Mouse (Mus musculus): ENCODE data around the gene Timm50.

Timm50 gene

GRCm38 (mm10) chr7:28311926-28312543 lies at the start of gene Timm50:
Gene Timm50, minus strand, starts transcription at chr7:28312072.
- DNase-seq (ENCODE audit: low spot score in 2 of 2), result peak; percentile 96 to 98

GRCm38 (mm10) chr7:28360291-28360690 lies 48.4 kb upstream of the Timm50 start:
- DNase-seq (ENCODE audit: low spot score in 2 of 2), result no peak

DNA sequence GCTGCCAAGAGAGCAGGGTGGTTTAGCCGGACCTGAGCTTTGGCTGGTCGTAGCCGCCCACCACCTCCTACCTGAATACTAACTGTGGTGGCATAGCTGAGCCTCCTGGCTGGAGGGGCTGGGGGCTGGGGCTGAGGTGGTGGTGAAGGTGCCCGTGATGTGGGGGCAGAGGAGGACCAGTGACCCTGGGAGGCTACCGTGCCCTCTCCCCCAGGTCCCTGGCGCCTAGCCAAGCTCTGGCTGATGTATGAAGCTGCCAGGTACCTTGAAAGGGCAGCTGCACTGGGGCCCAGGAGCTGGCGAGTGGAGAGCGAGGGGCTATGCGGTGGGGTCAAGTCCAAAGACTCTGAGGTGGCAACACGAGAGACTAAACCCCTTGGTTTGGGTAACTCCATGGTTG lies 48.0 kb upstream of the Timm50 start:
- no peak for DNase-seq (ENCODE audit: low spot score in 2 of 2)

DNA sequence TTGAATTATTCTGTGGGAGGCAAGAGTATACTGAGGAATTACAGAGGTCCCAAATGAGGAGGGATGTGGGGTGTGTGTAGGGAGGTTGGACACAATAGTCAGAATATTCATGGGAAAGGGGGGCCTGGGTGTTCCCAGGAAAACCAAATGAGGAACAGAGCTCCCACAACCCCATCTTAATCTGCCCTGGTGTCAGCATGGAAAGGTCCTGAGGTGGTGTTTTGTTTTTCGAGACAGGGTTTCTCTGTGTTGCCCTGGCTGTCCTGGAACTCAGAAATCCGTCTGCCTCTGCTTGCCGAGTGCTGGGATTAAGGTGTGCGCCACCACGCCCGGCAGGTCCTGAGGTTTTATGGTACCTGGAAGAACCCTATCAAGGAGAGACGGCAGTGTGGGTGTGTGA lies 46.6 kb upstream of the Timm50 start:
- DNase-seq (ENCODE audit: low spot score in 2 of 2), result no peak

GRCm38 (mm10) chr7:28357984-28358383 lies 46.1 kb upstream of the Timm50 start:
- no peak for DNase-seq (ENCODE audit: low spot score in 2 of 2)

- no peak for DNase-seq (ENCODE audit: low spot score in 2 of 2)
These were observed 45.1 kb upstream of the Timm50 start for GRCm38 (mm10) chr7:28356981-28357380.

DNA sequence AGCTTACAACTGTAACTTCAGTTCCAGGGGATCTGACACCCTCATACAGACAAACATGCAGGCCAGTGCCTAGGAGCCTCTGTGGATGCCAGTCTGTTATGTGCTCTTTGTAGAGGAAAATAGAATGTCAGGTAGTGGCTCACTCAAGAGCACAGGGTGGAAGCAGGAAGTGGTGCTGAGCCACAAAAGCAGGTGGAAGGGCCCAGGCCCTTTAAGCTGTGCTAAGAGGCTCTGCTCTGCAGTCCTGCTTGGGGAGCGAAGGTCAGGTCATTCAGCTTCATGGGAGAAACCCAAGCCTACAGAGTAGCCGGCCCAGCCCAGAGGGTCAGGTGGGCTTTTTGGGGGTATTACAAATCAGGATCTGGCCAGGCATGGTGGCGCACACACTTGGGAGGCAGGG lies 43.3 kb upstream of the Timm50 start:
- no peak for DNase-seq (ENCODE audit: low spot score in 2 of 2)

DNA sequence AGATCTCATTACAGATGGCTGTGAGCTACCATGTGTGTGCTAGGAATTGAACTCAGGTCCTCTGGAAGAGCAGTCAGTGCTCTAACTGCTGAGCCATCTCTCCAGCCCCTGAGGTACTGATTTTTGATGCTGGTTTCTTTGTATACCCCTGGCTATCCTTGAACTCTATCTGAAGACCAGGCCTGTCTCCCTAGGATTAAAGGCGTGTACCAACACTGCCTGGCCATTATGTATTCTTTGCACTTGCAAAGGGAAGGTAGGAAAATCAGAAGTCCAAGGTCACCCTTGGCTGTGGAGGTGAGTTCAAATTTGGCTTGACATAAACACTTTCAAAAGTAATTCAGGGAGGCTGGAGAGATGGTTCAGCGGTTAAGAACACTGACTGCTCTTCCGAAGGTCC lies 42.7 kb upstream of the Timm50 start:
- DNase-seq (ENCODE audit: low spot score in 2 of 2), result no peak

DNA sequence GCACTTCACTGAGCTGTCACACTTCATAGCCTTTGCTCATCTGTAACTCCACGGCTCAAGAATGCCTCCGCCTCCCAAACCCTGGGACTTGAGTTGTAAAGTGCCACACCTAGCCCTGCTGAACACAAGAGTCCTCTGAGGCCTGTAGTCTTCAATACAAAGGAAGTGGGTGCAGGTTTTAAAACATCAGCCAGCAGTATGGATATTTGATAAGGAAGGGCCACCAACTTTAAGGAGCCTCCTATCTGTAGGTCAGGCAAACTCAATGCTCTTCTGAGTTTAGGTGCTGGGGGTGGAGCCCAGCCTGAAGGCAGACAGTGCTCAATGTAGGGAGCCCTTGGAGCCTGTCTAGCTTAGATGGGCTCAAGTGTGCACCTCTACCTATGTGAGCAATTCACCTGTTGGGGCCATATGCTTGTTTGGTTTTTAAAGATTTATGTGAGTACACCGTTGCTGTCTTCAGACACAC lies 42.3 kb upstream of the Timm50 start:
- DNase-seq (ENCODE audit: low spot score in 2 of 2), result no peak

- DNase-seq (ENCODE audit: low spot score in 2 of 2), result no peak
These were observed 41.4 kb upstream of the Timm50 start for GRCm38 (mm10) chr7:28353267-28353666.

- DNase-seq (ENCODE audit: low spot score in 2 of 2), result no peak
These were observed 39.9 kb upstream of the Timm50 start for GRCm38 (mm10) chr7:28351676-28352191.

DNA sequence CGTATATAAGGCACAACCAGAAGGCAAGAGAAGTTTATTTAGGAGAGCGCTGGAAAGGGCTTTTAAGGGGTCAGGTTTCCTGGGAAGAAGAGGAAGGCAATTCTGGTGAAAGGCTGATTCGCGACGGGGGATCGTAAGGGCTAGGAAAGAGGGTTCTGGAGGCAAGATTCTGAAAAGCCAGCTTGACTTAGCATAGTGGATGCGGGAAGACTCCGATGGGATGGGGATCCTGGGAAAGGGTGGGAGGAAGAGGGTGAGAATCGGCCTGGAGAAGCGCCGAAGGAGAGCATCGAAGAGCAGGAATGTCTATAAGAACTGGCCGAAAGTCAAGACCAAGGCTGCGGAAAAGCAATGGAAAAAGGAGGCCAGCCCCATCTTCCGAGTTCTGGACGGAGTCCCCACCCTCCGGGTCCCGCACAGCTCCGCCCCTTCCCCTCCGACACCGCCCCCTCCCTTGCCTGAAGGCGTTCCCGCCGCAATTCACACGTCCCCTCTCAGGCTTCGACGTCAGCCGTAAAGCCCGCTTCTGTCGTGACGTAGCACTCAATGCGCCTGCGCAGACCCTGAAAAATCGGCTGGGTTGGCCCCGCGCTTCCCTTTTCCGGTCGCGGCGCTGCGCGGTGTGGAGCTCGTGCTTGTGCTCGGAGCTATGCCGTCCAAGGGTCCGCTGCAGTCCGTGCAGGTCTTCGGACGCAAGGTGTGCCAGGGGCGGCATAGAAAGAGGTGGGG lies 38.4 kb upstream of the Timm50 start, which contains the start of gene Rps16:
Gene Rps16 (plus strand): TSS at position 498 of the 729 bp plus-strand sequence.
- peak; percentile 98 for DNase-seq (ENCODE audit: low spot score in 2 of 2)

DNA sequence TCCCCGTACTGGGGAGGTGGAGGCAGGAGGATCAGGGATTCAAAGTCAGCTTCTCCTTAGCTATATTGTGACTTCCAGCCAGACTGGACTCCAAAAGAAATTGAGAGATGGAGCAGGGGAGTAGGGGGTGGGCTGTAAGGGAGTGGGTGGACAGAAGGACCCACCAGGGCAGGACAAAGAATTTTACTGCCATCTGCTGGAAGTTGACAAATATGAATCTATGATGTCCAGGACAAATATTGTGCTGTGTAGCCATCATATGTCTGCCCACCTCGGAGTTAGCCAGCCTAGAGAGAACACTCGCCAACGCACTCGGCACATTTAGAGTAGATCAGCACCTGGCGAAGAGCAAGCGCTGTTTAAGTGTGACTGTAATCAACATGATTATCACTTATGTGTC lies 36.7 kb upstream of the Timm50 start:
- DNase-seq (ENCODE audit: low spot score in 2 of 2), result no peak

DNA sequence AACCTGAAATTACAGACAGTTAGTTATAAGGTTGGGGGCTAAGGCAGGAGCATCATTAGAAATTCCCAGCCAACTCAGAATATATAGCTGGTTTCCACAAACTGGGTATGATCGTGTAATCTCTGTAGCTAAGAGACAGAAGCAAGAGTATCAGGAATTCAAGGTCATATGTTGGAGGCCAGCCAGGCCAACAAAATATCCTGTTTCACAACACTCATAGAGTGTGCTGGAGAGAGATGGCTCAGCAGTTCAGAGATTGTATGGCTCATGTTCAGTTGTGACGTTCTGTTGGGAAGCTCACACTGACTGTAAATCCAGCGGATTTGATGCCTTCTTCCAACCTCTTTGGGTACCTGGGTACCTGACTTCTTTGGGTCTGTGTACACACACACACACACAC lies 35.9 kb upstream of the Timm50 start:
- no peak for DNase-seq (ENCODE audit: low spot score in 2 of 2)

GRCm38 (mm10) chr7:28344637-28345036 lies 32.8 kb upstream of the Timm50 start:
- DNase-seq (ENCODE audit: low spot score in 2 of 2), result peak; percentile 46 to 75

GRCm38 (mm10) chr7:28341381-28341780 lies 29.5 kb upstream of the Timm50 start:
- DNase-seq (ENCODE audit: low spot score in 2 of 2), result no peak

GRCm38 (mm10) chr7:28339213-28339917 lies 27.5 kb upstream of the Timm50 start:
- DNase-seq (ENCODE audit: low spot score in 2 of 2), result peak in 1 of 2 experiments; percentile 45

DNA sequence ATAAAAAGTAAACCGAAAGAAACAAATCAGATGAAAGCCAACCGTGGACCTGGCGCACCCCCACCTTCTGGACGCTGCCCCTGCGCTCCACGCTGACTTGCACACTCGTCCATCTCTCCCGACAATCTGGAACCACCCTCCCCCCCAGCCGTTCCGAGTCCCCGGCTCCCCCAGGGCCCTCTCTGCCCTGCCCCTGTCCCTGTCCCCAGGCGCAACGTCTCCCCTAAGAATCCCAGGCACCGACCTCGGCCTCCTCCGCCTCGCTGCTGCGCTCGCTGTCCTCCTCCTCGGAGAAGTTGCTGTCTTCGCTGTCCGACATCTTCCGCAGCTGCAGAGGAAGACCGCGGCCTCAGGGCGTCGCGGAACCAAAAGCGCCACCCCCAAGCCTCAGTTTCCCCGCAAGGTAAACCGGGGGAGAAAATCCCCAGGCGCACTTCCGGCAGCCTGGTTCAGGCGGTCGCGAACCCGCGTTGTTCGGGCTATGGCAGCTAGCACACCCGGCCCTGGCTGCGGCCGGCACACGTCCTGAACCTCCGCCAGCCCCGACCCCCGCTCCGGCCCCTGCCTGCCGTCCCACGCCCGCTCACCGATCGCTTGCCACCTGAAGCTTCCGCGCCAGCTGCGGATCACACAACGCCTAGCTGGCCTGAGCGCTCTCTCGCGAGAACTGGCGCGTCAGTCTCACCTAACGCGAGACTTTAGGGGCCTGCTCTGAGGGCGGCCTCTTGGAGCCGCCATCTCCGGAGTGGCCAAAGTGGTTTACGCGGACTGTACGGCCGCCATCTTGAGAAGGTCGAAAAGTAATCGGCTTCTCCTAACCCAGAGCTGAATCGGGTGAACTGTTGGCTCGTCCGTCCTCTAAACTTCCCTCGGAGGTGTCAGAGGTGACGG lies 26.5 kb upstream of the Timm50 start, which contains the start of gene Supt5:
Gene Supt5 (minus strand): TSS at position 639 of the 891 bp plus-strand sequence.
- DNase-seq (ENCODE audit: low spot score in 2 of 2), result peak; percentile 93 to 95

- no peak for DNase-seq (ENCODE audit: low spot score in 2 of 2)
These were observed 23.6 kb upstream of the Timm50 start for GRCm38 (mm10) chr7:28335471-28335870.

DNA sequence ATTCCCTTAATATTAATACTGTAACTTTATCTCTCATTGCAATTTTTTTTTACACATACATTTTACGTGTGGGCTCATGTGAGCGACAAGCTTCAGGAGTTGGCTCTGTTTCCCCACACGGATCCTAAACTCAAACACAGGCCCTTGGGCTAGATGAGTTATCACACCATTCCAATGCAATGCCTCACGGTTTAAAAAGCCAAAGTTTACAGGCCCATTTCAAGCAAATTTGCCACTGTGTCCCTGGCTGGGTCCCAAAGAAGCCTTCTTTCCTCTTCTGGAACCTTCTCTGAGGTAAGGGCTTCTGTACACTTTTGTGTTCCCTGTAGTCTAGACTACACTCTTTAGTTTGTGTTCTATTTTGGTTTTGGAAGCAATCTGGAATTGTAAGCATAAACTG lies 22.7 kb upstream of the Timm50 start:
- DNase-seq (ENCODE audit: low spot score in 2 of 2), result no peak

DNA sequence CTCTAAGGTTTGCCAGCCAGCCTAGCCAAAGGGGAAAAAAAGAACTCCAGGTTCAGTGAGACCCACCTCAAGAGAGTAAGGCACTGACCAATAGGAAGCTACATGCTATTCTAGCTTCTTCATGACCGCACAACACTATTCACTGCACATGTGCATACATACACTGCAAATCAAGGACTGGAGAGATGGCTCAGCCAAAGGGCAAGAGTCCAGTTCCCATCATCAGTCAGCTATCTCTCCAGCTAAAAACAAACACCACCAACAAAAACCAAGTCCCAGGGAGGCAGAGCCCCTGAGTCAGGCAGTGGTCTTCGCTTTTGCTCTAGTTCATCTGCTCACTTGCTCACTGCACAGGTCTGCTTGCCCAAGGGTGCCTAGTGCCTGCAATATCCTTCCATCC lies 16.4 kb upstream of the Timm50 start:
- DNase-seq (ENCODE audit: low spot score in 2 of 2), result no peak
